Mouse (Mus musculus): ENCODE data around the gene Aco1.

The Aco1 gene

GRCm38 (mm10) chr4:40157500-40158223 is 14.8 kb downstream of the Aco1 start:
- DNase-seq (ENCODE audit: low spot score) = no peak

DNA sequence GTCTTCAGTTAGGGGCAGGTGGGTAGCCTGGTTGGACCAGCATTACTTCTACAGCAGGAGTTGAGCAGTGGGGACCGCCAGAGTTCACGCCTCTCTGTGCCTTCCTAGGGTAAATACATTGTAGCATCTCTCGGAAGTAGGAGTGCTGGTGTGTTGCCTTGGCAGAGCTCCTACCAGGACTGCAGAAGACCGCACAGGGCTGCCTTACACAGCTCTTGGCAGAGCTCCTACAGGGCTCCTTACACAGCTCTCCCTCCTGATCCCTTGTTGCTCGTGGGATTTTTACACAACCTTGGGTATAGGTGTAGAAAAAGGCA is 15.3 kb downstream of the Aco1 start:
- no peak for DNase-seq (ENCODE audit: low spot score)

DNA sequence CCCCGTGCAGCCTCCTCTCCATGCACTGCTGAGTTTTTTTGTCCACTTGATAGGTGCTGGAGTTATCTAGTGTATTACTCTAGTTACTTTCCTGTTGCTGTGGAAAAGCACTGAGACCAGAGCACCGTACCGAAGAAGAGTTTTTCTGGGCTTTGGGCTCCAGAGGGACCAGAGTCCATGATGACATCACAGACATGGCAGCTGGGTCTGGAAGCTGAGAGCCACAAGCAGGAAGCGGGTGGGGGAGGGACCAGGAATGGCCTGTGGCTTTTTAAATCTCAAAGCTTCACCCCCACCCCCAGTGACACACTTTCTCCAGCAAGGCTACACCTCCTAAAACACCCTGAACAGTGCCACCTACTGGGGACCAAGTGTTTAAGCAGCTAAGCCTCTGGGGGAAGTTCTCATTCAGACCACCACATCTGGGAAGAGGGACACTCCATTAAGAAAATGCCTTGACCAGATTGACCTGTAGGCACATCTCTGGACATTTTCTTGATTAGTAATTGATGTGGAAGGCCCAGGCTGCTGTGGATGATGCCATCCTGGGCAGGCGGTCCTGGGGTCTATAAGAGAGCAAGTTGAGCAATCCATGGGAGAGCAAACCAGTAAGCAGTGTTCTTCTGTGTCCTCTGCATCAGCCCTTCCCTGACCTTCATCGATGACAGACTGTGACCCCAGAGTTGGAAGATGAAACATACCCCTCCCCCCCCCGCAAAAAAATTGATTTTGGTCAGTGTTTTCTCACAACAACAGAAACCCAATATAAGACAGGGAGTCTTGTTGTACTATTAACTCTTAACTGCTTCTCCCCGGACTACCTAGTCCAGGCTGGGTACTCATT is 17.9 kb downstream of the Aco1 start:
- no peak for DNase-seq (ENCODE audit: low spot score)

DNA sequence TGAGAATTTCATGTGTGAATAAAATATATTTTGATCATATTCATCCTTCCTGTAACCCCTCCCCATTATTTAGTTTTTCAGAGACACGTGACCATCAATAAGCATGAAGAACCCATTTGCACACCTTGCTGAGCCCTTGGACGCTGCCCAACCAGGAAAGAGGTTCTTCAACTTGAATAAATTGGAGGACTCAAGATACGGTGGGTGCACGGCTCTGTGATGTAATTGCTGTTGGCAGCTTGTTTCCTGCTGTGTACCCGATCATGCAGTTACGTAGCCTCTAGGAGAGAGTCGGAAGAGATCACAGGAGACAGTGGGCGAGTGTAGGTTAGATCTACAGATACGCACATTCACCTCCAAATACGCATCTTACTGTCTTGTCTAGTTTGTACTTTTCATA is 20.8 kb downstream of the Aco1 start:
- no peak for DNase-seq (ENCODE audit: low spot score)

DNA sequence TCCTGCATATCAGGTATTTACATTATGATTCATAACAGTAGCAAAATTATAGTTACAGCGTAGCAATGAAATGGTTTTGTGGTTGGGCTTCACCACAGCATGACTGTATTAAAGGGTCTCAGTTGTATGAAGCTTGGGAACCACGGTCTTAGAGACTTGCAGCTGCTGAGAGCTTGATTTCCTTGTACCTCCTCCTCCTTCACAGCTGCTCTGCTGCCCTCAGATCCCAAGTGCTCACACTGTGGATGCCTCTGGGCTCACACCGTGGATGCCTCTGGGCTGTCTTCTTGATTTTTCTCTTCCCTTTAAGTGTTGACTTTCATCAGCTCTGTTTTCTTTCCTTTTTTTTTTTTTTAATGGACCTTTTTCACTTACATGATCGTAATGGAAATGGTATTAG is 28.6 kb downstream of the Aco1 start:
- DNase-seq (ENCODE audit: low spot score) = no peak

DNA sequence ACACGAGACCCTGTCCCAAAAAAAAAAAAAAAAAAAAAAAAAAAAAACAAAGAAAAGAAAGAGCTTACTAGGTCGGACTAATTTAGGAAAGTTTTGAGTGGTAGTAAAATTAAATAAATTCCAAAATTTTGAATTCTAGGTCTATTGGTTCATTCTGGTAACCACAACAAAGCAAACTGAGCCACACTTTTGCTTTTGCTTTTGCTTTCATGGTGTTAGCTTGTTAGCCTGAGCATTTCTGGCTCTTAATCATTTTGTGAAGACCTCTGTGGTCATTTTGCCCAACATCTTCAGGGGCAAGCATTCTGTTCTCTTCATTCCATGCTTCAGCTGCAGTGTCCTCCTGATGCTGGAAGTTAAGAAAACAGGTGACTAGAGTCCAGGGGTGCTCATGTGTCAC is 29.5 kb downstream of the Aco1 start:
- no peak for DNase-seq (ENCODE audit: low spot score)

DNA sequence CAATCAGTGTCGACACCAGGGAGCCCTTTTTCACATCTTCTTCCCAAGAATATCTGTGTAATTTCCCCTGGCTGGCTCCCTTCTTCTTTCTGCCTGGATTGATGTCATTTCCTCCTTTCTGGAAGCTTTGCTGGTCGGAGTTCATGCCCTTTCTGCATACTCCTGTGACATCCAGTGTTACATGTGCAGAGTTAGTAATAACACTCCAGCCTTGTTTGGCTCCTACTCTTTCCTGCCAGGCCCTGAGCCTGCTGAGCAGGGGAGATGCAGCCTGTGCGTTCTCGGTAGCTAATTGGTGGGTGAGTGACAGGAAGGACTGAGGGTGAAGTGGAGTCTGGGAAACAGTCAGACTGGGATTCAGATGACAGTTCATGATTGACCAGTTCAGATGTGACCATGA is 31.4 kb downstream of the Aco1 start:
- no peak for DNase-seq (ENCODE audit: low spot score)

DNA sequence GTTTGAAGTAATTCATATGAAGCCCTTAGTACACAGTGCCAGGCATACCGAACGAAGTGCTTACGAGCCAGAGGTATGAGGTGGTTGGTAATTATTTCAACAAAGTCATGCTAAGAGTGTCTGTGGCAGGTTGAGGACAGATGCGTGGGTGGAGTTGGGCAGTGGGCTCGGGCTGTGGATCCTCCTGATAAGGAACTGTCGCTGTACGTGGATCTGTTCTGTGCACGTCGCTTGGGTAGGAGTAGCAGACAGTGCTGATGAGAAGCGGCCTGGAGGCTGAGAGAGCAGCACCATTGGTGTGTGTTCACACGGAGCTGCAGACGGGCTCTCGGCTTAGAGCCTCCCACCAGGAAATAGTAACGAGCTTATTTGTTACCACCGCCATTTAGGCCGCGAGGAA is 35.7 kb downstream of the Aco1 start:
- no peak for DNase-seq (ENCODE audit: low spot score)

DNA sequence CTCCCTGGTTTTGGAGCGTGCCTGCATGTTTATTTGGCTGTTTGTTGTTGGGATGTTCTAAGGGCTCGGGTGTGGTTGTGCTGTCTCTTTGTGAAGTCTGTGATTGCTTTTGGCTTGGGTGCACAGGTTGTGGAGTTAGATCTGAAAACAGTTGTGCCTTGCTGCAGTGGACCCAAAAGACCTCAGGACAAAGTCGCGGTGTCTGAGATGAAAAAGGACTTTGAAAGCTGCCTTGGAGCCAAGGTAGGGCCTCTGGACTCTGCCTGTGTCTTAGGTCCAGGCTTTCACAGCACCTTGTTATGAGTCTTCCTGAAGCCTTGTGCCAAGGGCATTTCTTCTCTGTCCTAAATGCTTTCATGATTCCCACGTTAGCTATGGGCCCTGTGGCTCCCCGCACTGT is 37.2 kb downstream of the Aco1 start:
- DNase-seq (ENCODE audit: low spot score) = no peak

GRCm38 (mm10) chr4:40181681-40182080 is 38.8 kb downstream of the Aco1 start:
- DNase-seq (ENCODE audit: low spot score) = no peak

- peak; percentile 69 for DNase-seq (ENCODE audit: low spot score)
Measured at GRCm38 (mm10) chr4:40182651-40183320, 39.9 kb downstream of the Aco1 start.

- DNase-seq (ENCODE audit: low spot score) = no peak
Measured at GRCm38 (mm10) chr4:40183781-40184180, 40.9 kb downstream of the Aco1 start.

DNA sequence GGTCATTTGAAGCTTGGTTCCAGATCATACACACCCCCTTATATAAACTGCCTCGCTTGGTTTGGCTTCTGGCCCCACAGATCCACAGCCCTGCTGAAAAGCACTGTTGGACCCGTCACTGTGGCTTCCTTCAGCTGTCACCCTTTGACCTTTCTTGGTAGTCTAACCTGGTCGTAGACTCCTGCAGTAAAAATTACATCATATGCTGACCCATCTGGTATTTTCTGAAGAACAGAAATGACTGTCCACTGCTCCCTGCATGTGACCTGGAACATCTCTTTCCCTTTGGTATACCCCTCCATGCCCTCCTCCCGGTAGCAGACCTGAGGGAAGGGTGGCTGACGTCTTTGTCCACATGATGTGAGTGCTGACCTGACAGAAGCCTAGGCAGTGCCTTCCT is 41.6 kb downstream of the Aco1 start:
- no peak for DNase-seq (ENCODE audit: low spot score)

DNA sequence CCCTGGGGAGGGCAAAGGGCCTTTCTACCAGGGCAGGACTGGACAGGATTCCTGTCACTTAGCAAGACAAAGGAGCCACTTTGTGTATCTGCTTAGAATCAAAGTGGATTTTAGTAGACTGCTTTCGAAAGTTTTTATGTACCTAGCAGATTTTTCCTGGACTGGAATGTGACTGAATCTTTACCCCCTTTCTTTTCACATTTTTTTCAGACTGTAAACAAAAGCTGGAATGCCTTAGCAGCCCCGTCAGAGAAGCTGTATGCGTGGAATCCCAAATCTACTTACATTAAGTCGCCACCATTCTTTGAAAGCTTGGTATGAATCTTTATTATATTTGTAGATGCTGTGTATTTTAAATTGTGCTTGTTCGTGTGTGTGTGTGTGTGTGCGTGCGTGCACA is 45.1 kb downstream of the Aco1 start:
- DNase-seq (ENCODE audit: low spot score) = no peak

DNA sequence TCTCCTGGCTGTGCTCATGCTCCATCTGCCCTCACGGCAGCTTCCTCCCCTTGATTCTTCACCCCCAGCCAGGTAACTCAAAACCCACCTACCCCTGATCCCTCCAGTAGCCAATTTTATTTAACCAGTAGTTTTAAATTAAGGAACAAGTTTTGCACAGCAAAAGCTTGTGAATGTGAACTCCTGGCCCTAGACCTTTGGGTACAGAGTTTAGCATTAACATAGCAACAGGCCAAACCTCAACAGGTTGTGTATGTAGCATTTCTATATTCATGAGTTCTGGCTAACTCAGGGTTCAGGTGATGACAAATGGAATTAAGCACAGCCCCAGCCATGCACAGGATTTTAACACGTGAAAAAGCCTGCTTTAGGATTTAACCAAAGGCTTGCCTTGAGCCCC is 49.4 kb downstream of the Aco1 start:
- DNase-seq (ENCODE audit: low spot score) = no peak

GRCm38 (mm10) chr4:40193461-40193860 is 50.6 kb downstream of the Aco1 start:
- DNase-seq (ENCODE audit: low spot score) = no peak

DNA sequence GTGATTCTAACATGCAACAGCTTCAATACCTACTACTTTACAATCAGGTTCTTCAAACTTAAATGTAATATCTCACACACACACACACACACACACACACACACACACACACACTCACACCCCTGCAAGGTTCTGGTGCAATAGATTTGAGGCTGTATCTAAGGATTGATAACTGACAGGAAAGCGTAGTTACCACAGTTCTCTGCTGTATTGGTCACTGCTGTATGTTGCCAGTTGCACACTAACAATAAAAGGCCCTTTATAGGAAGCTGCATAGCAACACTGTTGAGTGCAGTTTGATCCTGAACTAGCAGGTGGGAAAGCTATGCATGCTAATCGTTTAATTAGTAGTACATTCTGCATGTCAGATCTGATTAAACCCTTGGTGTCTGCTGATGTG is 52.5 kb downstream of the Aco1 start:
- DNase-seq (ENCODE audit: low spot score) = no peak

GRCm38 (mm10) chr4:40202205-40202604 is 59.3 kb downstream of the Aco1 start:
- no peak for DNase-seq (ENCODE audit: low spot score)

- DNase-seq (ENCODE audit: low spot score) = no peak
Measured at GRCm38 (mm10) chr4:40204374-40204773, 61.5 kb downstream of the Aco1 start.

GRCm38 (mm10) chr4:40205231-40205903 is 62.5 kb downstream of the Aco1 start:
- peak; percentile 59 for DNase-seq (ENCODE audit: low spot score)

- DNase-seq (ENCODE audit: low spot score) = no peak
Measured at GRCm38 (mm10) chr4:40207701-40208100, 64.8 kb downstream of the Aco1 start.

GRCm38 (mm10) chr4:40212177-40212576 is 69.3 kb downstream of the Aco1 start:
- DNase-seq (ENCODE audit: low spot score) = no peak

DNA sequence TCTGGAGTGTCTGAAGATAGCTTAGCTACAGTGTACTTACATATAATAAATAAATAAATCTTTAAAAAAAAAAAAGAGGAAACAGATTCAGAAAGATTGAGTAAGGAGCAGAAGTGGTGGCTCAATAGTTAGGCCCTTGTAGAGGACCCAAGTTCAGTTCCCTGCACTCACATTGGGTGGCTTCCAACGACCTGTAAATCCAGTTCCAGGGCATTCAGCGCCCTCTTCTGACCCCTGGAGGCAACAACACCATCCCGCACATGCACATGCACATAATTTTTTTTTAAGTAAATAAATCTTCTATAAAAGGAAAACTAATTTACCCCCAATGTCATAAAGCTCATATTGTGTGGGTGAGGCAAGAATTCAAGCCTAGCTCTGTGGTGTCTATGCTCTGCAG is 75.0 kb downstream of the Aco1 start:
- DNase-seq (ENCODE audit: low spot score) = no peak
